Mouse (Mus musculus) adrenal gland, adult 18-20 months (tissue): ENCODE data around the gene Retreg1. TPM values are rescaled to one million over a fixed set of nuclear protein-coding genes. Genes with fewer than 3 reads are reported as not detected.
A peak's percentile ranks its signal among the peaks of the same experiment; 100 is the strongest.

Experiments used
- DNase-seq, 2 experiments: peaks; one replicate each; pipeline ENCODE4 v3.0.0; 2021 to 2022; ENCODE audit warnings: low spot score in 2 of 2
- total RNA-seq, 2 experiments: library from RNA; stranded (reverse); gene quantifications; 1 replicate in 1 of 2; 2 replicates in 1 of 2; pipeline ENCODE4 v1.2.3; 2021

Retreg1 gene
- total RNA-seq, 2 experiments from 2014 or later, result 20.9 to 47.3 TPM

DNA sequence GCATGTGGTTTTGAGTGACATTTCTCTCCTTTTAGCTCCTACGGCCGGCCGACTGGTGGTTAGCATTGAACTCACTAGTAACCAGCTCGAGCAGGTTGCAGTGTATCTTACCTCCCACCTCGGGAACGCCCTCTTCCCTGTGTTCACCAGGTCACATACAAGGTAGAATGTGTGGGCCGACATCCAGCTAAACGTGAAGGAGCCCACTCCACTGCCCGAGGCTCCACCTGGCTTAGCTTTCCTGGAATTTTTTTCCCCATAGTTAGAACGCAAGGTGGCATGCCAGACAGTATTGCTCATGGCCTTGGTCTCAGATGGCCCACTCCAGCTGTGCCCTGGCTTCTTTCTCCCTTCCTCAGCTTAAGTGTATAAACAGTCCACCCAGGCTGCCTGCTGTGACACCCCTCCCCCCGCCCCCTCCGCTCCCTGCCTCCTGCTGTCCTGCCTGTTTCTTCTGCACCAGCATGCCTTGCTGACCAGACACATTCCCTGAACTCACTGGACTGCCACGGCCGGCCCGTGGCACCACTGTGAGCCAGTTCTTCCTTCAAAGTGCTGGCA lies 33.7 kb downstream of the Retreg1 start:
- no peak for DNase-seq

DNA sequence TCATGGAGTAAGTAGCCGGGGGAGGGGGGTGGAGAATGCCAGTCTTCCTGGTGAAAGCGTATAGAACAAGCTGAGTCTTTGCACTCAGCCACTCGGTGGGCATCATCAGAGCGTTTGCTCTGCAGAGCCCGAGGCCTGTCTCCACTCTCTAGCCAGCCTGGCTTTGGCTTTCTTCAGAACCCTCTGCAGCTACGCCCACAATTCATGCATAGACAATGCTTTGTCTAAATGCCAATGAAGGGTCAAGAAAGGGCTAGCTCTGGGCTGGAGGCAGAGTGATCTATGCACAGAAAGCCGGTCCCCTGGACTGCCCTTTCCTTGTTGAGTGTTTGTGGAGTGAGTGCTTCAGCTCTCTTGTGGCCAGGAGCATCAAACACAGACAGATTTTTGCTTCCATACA lies 34.8 kb downstream of the Retreg1 start:
- no peak for DNase-seq

GRCm38 (mm10) chr15:25879229-25879628 lies 36.2 kb downstream of the Retreg1 start:
- no peak for DNase-seq

GRCm38 (mm10) chr15:25880192-25880591 lies 37.2 kb downstream of the Retreg1 start:
- no peak for DNase-seq

DNA sequence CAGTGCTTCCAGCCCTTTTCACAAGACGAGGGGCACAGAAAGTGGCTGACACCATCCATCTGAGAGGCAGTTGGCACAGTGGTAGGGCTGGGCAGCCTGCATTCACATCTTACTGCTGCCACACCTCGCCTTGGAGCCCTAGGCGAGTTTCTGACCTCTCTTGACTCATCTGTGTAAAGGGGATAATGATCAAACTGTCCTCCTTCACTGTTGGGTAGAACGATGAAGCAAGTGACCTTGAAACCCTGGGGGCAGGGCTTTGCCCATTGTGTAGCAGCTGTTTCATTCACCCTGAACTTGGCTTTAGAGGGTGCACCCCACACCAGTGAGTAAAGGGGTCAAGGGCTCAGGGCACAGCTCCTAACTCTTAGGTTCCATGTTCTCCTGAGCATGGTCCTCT lies 39.0 kb downstream of the Retreg1 start:
- no peak for DNase-seq

DNA sequence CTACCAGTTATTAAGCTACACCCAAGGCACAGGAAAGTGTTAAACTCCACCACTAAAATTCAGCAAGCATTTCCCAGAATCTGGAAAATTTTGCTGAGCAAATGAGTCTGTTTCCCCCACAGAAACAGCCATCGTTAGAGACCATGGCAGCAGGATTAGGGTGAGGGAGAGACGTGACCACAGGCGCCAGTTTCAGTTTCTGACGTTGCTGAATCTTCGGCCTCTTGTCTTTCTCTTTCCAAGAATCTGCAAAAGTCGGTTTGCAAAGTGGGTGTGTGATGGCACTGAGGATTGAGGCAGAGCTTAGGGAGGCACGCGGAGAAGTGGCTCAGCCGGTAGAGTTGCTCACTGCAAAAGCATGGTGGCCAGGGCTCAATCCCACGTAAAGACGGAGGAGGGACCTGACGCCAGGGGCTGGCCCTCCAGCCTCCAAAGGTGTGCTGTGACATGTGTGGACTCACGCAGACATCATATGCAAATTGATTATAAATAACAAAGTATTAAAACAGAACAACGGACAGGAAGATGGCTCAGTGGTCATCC lies 41.5 kb downstream of the Retreg1 start:
- no peak for DNase-seq

GRCm38 (mm10) chr15:25886581-25887011 lies 43.6 kb downstream of the Retreg1 start:
- DNase-seq, result no peak

GRCm38 (mm10) chr15:25889927-25890326 lies 46.9 kb downstream of the Retreg1 start:
- DNase-seq, result no peak

GRCm38 (mm10) chr15:25891556-25891955 lies 48.6 kb downstream of the Retreg1 start:
- DNase-seq, result no peak

DNA sequence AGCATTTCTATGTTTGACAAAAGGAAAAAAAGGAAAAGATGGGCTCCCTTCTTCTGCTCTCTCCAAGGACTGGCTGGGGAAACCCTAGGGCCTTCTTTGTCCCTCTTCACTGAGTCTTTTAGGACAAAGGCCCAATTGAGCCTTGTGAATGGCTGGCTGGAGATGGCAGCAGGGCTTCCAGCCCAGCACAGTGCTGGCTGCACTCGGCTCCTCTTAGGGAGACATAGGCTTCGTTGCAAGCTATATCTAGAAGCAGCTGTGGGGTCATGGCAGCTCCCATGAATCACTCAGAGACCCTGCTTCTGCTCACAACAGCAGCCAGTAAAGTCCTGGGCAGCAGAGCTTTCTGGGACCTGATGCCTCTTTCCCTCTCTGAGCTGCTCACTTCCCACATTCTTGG lies 50.3 kb downstream of the Retreg1 start:
- DNase-seq, result no peak

DNA sequence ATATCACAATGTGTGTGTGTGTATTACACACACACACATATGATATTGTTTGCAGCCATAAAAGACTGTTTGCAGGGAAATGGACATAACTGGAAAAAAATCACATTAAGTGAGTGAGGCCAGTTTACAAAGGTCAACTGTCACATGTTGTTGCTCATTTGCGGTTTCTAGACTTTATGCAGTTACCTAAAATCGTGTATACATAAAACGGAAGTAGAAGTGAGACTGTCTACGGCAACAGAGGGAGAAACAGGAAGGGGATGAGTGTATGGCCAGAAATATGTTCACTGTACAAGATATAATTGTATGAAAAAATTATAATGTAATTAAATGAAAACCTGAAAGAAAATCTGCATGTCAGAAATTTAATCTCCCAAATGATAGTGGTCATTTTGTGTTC lies 53.8 kb downstream of the Retreg1 start:
- no peak for DNase-seq

DNA sequence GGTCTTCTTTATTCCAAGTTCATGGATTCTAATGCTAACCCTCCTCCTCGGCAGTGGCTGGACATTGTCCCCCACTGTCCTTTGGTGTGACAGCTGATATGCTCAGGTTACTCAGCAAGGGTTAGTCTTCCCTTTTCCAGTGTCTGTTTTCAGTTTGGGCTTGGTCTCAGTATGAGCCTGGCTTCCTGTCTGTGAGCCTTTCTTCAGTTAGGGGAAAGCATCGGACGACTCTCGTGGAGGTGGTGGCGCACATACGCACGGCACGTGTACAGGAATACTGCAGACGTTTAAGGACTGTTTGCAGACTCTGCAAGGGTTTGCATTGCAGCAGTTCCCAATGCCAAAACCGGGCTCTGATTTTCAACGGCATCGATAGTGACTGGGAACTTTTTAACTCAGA lies 54.6 kb downstream of the Retreg1 start:
- DNase-seq, result no peak

DNA sequence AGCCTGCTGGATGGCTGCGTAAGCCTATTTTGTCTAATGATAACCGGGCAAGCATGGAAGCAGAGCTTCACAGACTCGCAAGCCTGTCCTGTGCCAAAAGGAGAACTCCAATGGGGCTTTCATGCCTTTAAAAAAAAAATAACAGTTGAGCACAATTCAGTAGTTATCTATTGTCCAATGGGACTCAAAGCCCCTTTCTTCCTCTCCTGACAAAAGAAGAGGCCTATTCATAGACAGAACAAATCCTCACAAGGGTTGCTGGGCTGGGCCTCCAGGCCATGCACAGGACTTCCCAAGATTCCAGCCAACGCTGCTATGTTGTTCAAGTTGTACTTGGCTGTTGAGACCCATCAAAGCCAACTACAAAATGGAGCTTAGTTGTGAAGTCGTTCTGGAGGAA lies 56.0 kb downstream of the Retreg1 start:
- no peak for DNase-seq

DNA sequence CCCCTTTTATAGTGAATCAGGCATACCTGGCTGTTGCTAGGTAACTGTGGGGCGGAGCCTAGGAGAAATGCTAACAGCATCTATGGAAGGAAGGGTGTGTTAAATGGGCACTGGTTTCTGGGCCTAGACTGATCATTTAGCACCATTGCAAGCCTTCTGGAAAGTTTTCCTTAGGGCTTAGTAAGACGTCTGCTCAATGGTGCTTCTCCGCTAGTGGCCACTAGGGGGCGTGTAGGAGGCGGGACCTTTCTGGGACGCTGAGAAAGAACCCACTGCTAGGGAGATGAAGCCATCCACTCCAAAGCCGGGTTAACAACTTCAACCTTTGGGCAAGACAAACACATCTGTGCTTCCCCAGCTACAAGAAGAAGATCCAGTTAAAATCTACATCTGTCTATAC lies 57.6 kb downstream of the Retreg1 start:
- DNase-seq, result peak; percentile 81 to 83

DNA sequence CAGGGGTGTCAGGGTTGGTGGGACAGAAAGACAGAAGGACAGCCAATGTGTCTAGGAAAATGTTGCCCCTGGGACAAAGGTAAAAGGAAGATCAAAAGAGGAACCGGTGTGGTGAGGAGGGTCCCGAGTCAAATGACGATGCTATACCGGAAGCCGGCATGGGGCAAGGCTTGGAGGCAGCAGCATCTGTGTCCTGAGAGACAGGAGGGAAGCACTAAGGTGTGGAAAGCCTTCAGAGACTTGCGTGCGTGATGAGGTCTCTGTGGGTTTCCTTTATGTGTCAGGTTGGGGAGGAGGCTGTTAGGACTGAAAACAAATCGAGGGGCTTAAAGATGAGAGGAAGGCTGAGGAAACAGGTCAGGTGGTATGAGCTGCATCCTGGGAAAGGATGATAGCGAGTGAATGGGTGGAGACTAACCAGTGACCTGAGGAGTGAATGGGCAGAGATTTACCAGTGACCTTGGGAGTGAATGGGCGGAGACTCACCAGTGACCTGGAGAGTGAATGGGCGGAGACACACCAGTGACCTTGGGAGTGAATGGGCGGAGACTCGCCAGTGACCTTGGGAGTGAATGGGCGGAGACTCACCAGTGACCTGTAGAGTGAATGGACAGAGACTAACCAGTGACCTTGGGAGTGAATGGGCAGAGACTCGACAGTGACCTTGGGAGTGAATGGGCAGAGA lies 60.1 kb downstream of the Retreg1 start:
- DNase-seq, result no peak

DNA sequence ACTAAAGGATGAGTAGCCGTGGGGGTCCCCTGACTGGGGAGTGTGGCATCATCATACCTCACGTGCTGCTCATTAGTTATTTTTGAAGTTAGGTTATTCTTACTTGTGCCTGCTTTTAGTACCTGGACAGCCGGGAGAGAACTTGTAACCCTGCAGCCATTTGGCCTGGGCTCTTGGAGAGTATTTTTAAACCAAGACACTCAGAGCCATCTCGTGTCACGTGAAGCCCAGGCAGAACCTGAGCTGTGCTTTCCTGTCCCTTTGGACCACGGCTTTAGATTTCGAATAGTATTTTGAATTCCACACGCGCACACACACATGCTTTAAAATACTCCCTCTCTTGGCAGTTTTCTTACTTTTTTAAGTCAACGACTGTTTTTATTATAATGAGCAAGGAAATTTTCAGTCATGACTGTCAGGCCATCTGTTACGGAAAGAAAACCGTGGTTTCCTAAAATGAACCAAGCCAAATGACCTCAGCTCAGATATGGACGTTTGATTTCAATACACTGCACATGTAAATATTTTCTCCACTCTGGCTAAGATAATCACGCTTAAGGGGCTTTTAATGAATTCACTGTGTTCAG lies 61.5 kb downstream of the Retreg1 start:
- DNase-seq, result no peak

DNA sequence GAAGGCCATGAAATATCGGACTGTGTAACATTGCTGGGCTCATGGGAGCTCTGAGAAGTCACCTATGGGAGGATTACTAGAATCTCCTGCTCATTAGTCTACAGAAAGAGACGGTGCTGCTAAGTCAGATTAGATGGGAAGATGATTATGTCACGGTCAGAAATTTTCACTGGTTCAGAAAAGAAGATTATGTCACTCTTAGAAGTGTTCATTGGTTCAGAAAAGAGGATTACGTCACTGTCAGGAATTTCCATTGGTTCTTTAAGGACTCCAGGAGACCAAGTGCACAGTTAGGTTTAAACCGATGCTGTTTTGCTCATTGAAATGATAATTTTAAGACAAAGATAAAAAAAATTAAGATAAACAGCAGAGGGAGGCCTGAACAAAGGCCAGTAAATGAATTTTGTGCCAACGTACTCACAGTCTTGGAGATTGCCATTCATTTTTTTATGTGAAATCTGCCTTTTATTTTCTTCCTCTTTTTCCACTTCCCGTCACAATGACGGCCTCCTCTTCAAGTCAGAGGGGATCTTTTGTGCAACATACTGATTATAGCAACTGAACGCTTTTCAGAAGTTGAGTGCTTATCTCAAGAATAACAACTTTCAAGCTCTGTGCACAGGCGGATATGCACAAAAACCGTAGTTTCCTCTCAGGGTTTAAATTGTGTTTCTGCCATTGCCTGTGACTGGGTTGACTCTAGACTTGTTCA lies 67.0 kb downstream of the Retreg1 start:
- DNase-seq, result no peak

GRCm38 (mm10) chr15:25910495-25910865 lies 67.5 kb downstream of the Retreg1 start:
- no peak for DNase-seq

DNA sequence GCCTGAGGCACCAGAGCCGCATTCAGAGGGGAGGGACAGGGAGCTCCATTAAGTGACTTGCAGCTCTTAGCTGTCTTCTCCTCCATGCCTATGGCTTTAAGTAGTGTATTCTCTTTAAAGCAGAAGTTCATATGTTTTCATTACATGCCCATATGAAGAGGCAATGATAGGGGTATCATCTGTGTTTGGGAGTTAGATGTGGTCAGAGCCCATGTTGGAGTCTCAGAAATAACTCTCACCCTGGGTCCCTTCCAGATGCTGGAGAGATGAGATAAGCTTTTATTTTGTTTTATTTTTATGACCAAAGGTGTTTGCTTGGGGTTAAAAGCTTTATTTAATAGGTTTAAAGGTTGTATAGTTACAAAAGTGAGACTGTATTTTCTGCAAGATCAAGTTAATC lies 67.9 kb downstream of the Retreg1 start:
- no peak for DNase-seq

DNA sequence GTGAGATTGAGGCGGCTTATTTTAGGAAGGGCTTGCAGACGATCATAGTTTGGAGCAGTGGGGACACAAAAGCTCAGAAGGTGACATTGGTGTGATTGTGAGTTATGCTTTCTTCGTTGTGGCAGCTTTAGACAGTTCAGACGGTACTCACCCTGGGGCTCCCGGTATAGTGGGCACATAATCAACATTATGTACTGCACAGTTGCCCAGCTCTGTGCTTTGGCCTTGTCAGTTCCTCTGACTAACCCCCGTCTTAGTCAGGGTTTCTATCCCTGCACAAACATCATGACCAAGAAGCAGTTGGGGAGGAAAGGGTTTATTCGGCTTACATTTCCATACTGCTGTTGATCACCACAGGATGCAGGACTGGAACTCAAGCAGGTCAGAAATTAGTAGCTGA lies 69.9 kb downstream of the Retreg1 start:
- DNase-seq, result no peak

DNA sequence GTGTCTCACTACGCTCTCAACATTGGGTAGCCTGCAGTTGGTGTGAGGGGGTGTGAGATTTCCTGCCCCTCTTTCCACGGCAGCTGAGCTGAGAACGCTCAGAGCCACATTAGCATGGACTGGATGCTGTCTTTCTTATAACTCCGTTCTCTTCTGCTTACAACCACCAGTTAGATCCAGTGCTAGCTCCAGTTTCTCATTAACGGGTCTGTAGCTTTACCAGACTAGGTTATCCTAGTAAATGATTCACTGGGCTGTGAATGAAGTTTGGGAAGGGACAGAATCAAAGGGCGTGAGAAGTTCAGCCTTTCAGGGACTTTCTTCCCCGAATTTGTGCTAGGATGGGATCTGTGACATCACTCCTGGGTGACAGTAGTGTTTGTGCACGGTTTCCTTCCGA lies 70.7 kb downstream of the Retreg1 start:
- DNase-seq, result no peak

DNA sequence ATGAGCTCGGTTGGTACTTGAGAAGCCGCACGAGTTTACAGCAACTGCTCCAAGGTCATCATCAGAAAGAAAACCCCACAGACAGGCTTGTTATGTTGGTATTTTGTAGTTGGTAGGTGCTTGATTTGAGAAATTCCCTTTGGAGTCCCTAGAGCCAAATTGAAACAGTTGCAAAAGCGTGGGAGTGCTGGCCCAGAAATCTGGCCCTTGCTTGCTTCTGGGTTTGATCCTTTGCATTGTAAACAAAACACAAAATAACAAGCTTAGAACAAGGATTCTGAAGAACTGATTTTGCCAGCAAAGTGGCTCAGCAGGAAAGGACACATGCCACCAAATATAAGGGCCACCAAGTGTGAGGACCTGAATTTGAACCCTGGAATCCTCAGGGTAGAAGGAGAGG lies 71.2 kb downstream of the Retreg1 start:
- DNase-seq, result no peak
